Mouse (Mus musculus) neutrophil, adult 5-6 weeks (primary cell): ENCODE measurements around the gene Wnt4. TPM values are rescaled to one million over a fixed set of nuclear protein-coding genes. Genes with fewer than 3 reads are reported as not detected.

Source experiments
- ATAC-seq: fragments of 151-379, 151-347 bp; 2 replicates; pipeline ENCODE4 v1.8.0; 2017; ENCODE audit warnings: mild to moderate bottlenecking, moderate TSS enrichment; ENCODE audit not compliant: insufficient number of reproducible peaks, poor library complexity, low FRiP score, severe bottlenecking; ENCODE audit errors: extremely low read depth
- total RNA-seq: library from RNA; stranded (forward); fragments of 200-1000 nt; gene quantifications from 2 replicates; pipeline ENCODE4 v1.2.3, GENCODE M21; 2017

Gene Wnt4
- total RNA-seq = not detected in 2 replicates

DNA sequence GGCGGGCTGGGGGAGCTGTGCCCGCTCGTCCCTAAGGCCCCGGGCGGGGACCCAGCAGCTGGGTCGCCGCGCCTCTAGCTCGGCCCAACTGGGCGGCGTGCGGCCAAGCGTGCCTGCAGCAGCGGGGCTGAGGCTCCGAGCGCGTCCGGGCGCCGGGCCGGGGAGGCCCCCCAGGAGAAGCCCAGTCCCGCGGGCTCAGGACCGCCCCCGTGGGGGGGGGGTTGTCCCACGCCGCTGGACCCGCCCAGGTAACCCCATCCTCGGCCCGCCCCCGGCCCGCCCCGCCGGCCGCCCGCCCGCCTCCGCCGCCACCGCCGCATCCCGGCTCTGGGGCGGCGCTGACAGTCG, at the start of gene Wnt4:
Gene Wnt4 (plus strand): TSS at position 324 of the 348 bp plus-strand sequence.
- ATAC-seq = no peak

DNA sequence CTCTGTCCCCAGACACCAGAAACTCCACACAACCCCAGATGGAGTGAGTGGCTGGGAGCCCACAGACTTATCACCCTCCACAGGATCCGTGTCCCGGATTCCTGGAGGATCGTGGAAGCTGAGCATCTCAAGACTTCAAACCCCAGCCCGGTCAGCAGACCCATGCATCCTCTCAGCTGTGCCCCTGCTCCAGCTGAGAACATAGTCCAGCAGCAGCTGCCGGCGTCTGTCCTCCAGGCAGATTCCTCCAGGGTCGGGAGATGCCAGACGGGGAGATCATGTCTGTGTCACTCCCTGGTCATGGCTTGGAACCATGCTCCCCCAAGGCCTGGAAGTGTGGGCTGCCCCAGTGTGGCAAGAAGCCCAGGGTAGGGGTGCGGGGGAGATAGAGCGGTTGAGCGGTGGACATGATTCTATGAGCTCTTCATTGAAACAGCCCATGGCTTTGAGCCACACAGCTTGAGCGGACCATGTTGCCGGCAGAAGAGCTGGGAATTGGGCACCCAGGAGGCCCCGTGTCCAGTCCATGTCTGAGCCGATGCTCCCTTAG, 48.6 kb upstream of the Wnt4 start:
- ATAC-seq = no peak

DNA sequence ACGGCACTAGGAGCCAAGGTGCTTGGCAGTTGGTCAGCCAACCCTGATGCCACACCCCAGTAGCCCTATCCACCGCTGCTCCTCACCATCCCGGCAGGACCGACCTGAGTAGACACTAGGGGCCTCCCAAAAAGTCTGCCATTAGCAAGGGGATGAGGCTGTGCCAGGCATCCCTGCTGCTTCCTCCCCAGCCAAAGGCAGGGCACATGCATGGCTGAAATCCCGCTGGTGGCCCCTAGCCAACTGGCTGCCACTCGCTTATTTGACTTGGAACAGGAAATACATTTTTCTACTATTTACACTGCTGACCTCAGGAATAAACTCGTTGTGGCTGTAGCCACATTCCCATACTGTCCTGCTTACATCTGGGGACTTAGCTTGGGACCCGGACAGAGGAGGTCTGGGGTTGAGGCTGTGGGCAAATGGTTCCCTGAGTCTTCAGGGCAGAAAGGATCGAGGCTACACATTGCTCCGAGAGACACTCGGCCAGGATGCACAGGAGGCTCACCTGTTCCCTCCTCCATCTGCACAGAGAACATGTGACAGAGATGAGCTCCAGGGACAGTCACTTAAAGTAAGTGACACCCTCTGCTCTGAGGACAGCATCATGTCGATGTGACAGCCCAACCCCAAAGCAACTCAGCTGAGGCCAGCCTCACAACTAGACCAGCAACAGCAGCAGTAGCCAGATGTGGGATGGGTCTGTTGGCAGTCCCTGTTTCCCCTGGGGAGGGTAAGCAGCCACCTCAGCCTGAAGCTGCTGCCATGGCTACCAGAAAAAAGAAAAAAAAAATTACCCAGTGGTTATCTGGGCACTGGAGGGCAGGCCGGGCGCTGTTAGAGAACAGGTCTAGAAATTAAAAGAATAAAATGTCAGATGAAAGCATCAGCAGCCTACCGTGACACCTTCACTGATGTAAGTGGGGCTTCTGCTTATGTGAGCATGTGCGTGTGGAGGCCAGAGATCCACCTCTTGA, 45.5 kb upstream of the Wnt4 start:
- ATAC-seq = no peak

DNA sequence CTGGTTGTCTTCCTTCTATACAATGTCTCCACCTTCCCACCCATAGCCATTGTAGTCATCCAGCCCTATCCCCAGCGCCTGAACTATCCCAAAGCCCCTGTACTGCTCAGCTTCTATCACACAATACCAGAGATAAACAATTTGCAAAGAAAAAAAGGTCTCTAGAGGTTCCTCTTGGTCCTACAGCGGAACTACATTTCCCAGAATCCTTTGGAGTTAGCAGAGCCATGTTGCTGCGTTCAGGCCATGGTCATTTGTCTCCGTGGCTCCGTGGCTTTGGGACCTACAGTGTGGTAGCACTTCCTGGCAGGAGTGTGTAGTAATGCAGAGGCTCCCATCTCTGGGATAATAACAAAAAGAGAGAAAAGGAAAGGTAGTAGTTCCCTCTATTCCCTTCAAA, 43.7 kb upstream of the Wnt4 start:
- no peak for ATAC-seq

DNA sequence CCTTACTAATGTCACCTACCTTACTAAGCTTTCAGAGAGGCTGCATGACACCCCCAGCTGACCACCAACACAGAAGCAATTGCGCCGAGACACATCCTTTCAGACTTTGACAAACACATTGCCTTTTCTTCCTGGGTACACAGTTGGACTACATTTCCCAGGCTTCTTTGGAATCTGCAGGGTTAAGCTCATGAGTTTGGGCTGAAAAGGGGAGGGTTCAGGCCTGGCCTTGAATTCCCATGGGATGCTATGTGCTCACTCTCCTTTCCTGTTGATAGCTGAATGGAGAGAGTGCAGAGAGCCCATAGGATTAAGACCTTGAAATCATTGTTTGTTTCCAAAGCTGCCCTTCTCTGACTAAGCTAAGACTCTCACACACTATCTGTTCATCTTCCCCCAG, 42.8 kb upstream of the Wnt4 start:
- ATAC-seq = no peak

DNA sequence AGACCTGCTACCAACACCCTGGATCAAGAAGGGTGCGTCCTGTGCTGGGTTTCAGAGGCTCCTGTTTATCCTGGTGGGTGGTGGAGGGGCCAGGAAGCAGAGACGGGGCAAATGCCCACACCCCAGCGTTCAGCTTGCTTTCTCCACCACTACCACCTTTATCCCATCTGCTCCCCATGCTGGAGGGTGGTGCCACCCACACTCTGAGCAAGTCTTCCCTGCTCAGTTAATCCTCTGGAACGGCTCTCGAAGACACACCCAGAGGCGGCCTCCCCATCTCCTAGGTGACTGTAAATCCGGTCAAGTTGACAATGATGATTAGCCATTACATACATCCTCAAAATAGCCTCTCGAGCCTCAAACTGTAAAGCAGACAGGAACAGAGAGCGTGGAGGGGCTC, 41.9 kb upstream of the Wnt4 start:
- ATAC-seq = no peak

DNA sequence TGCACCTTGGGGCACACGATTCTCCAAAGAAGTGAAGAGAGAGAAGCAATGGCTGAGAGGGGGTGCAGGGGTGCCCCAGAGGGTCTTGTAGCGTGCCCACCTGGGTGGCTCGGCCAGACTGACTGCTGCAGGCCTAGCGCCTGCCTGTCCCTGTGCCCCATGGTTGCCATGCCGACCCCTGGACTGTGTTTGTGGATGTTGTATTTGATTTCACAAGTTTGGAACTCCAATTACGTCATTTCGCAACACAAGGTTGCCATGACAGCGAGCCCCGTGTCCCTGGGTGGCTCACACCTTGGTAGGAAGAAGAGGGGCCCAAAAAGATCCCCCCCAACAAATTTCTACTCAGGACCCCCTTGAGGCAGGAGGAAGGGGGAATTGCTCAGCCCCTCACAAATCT, 32.4 kb upstream of the Wnt4 start:
- no peak for ATAC-seq

DNA sequence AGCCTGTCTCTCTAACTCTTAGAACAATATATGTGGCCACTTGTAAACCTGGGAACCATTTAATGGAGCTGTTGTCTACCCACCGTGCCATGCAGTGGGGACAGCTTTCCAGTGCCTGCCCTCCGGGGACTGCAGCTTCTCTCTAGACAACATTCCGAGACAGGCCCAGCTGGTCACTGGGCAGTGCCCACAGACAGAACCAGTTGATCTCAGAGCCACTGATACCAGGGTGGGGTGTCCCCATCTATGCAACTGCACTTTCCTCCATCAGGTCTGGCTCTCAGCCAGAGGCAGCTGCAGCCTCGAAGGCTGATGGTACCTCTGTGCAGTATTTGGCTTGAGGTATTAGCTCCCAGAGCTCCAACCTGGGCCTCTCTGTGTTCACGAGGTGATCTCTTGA, 27.0 kb upstream of the Wnt4 start:
- no peak for ATAC-seq

DNA sequence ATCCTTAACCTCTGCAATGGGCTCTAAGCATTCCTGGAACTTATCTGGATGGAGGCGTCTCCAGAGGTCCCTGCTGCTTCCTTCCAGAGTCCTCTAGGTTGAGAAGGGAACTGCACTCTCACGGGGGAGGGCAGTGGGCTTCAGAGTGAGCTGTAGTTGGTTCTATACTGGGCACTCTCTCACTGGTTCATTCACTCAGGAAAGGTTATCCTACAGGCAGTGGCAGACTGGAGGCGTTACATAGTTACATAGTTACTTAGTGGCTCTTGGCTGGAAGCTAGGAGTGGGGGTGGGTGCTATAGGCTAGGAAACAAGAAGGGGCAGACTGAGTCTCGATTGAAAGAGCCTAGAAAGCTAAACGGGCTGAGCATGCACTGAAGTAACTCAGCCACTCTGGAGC, 26.4 kb upstream of the Wnt4 start:
- no peak for ATAC-seq

DNA sequence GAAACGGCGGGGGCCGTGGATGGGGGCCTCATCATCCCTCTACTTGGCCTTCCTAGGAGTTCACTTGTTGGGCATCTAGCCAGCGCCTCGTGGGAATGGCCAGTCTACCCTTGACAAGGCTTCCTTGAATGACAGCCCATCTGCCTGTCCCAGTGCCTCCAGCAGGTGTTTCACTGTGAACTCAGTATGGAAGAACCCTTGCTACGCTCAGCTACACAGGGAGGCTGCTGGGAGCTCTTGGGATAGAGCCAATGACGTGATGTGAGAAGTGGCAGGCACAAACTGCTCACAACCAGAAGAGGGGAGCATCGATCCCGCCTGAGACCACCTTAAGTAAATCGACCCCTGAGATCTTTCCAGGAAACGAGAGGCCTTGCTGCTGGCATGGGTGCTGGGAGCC, 23.7 kb upstream of the Wnt4 start:
- ATAC-seq = no peak

DNA sequence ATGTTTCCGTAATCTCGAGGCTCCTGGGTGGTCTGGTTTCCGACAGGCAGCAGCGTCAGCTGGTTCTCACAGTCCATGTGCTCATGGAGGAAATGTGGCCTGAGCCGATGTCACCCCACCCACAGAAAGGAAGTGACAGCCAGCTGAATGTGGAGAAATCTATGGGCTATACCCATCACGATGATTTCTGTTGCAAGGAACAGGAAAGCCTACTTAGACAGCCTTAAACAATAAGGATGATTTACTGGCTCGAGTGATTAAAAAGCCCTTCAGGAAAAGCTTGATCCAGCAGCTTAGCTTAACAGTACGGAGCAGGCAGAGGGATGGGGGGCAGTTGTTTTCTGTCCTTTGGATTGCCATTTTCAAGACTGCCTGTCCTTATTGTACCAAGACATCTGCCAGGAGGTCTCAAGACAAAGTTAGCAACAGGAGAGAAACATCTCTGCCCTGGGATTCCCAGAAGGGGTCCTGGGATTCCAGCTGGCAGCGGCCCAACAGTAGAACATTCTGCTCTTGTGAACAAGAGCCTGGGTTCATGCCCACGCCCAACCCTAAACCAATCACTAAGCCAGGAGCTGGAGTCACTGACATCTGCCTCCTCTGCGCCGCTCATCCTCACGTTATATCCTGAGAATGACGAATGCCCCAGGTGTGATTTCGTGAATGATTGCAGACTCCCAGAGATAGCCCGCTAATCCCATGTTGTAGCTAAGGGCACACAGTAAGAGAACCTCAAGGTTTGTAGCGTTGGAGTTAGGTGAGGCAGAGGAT, 22.9 kb upstream of the Wnt4 start:
- no peak for ATAC-seq

DNA sequence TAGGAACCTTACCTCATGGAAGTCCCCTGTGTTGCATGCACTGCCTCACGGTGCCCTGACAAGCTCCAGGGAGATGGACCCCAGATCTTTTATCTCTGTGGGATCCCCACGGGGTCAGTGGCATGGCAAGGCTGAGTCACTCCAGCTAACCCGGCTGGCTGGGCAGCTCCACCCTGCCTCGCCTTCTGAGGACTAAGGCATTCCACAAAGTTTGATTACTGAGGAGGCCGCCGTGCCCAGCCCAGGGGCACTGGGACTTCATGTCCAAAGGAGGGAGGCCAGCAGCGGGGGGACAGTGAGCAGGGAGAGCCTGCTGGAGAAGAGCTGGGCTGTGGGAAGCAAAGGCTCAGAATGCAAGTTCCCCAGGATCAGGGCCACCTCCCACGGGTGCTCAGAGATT, 21.7 kb upstream of the Wnt4 start:
- ATAC-seq = no peak

DNA sequence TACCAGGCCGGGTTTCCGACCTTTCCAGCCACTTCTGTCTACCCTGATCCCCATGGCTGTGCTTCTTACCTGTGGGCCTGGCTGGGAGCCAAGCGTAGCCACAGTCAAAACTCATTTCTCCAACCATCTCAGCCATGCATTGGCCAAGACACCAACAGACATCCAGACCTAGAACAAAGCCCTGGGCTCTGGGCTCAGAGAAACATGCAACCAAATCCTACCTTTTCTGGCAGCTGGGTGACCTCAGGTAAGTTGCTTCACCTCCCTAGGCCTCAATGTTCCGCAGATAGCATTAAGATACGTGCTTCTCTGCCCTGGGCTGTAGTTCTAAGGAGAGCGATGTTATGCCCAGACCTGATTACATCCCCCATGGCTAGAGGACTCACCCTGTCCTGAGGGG, 15.5 kb upstream of the Wnt4 start:
- ATAC-seq = no peak

DNA sequence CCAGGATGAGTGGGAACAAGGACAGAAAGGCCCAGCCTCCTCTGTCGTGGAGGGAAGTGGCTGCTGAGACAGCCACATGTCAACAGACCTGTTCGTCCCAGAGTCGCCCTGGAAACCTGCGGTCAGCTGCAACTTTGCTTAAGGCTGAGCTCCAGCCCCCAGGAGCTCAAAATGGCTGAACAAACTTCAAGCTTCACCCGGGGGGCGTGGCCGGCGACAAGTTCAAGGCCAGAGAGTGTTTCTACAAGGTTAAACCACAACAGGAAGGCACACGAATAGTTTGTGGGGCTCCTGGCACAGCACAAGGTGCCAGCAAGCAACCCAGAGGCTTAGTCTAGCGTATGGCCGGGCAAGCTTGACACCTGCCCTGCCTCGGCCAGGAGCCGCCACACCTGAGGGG, 13.2 kb upstream of the Wnt4 start:
- no peak for ATAC-seq

DNA sequence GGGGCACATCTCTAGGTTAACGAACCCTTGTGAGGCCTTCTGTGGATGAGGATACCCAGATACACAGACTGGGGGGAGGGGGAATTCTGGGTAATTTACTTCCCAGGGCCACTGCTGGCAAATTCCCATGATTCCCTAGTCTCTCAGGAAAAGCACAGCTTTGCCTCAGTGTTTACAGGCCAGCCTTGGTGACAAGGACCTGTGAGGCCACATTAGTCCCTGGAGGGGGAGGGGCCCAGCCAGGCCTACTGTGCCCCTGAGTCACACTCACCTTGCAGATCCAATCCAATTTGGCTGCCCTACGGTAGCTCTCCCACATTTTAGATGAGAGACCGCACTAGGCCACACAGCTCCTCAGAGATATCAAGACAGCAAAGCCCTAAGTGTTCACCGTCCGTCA, 12.2 kb upstream of the Wnt4 start:
- no peak for ATAC-seq

DNA sequence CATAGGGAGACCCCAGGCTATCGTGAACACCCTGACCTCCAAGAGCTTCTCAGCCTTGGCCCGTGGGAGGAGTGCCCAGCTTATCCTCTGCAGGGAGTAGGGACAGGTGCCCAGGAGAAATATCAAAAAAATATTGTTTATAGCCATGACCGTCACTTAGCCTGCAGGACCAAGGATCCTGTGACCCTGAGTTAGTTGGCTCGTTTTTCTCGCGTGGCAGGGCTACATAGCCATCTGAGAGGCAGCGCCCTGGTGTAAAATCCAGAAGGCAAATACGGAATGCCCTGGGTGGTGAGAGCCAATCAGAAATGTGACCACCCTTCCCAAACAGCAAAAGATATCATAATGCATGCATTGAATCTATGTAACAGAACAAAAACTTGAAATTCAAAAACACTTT, 8.7 kb upstream of the Wnt4 start:
- ATAC-seq = no peak

DNA sequence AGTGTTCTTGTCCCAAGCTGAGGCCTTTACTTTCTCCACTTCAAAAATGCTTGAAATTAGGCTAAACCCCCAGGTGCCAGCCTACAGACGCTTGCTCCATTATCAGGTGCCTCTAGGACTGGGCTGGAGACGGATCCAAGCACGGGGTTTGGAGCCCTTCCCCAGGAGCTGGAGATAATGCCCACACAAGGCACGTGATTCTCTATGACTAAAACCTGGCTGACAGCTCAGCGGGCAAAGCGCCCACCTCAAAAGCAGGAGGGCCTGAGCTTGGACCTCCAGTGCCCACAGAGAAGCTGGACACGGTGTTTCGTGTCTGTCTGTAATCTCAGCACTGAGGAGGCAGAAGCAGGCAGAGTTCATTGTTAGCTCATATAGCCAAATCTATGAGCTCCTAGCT, 5.4 kb upstream of the Wnt4 start:
- ATAC-seq = no peak

DNA sequence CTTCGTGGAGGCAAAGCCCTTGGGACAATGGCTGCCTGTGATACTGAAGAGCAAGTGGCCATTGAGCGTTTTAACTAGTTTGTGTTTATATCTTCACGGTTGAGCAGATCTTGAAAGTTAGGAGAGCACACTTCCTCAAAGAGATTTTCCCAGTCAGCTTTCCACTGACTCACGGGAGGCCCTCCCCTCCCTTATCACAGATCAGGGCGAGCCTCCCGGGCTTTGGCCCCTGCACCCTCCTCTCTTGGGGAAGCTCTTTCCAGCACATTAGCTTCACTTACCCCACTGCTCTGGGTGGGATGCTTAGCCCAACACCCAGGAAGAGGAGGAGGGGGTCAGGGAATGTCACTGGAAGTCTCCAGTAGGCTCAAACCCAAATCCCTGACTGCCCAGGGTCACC, 3.0 kb upstream of the Wnt4 start:
- ATAC-seq = no peak

DNA sequence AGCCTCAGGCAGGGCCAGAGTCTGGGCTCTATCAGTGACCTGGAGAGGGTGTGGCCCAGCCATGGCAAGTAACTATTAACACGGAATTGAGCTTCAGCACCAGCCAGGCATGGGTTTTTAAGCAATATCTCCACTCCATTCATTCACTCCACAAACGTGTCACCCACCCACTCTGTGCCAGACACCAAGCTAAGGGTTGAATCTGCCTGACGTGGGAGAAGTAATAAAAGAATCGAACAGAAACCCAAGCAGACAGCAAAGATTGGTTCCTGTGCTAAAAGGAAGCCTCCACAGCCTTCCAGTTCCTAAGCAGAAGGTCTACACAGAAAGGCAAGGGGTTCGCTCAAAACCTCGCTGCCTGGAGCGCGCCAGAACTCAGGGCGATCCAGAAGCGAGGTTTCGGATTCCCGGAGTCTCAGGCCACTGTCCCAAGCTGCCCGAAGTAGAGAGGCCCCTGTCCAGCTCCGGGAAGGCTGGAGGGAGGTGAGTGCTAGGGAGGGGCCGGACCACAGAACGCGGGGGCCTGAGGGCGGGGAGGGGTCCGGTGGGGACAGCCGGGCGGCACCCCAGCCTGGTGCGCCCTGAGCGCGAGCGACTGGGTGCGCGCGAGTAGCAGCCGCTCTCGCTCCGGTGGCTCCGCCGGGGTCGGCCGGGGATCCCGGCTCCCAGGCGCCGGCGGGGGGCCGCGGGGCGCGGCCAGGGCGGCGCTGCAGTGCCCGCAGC, 685 bp upstream of the Wnt4 start:
- ATAC-seq = no peak
